Mouse (Mus musculus) heart, adult 2 months (tissue): Measurements from ENCODE around the gene Atp5h. TPM values are rescaled to one million over a fixed set of nuclear protein-coding genes. Genes with fewer than 3 reads are reported as not detected.

ENCODE experiments used
- DNase-seq, 2 experiments: peaks; one replicate each; pipeline ENCODE4 v3.0.0; 2021
- H3K27ac ChIP-seq: fragments of 200-600 bp; 2 replicates; pipeline ENCODE4 v1.8.1; 2022
- H3K27me3 ChIP-seq: fragments of 200-500 bp; 2 replicates; pipeline ENCODE4 v1.6.1; 2012; ENCODE audit warnings: mild to moderate bottlenecking, low read length, inconsistent platforms, mixed read lengths; ENCODE audit not compliant: control insufficient read depth, insufficient read depth
- H3K36me3 ChIP-seq: fragments of 200-500 bp; 2 replicates; pipeline ENCODE4 v1.6.1; 2012; ENCODE audit warnings: low read length, inconsistent platforms; ENCODE audit not compliant: control insufficient read depth, insufficient read depth
- H3K4me1 ChIP-seq: fragments of 200-500 bp; 2 replicates; pipeline ENCODE4 v1.6.1; 2011; ENCODE audit warnings: low read length; ENCODE audit not compliant: control insufficient read depth, insufficient read depth
- H3K4me3 ChIP-seq: fragments of 200-600 bp; 2 replicates; pipeline ENCODE4 v1.8.1; 2022
- H3K79me2 ChIP-seq: fragments of 200-500 bp; replicated peaks from 2 replicates; pipeline ENCODE4 v1.6.1; 2012; ENCODE audit warnings: mild to moderate bottlenecking, inconsistent platforms, low read length, moderate library complexity, mixed read lengths; ENCODE audit not compliant: control insufficient read depth, insufficient read depth
- H3K9ac ChIP-seq: fragments of 200-500 bp; 2 replicates; pipeline ENCODE4 v1.6.1; 2012; ENCODE audit warnings: low read depth, mild to moderate bottlenecking, control low read depth, inconsistent platforms, low read length, mixed read lengths
- CTCF ChIP-seq: fragments of 200-600 bp; IDR thresholded peaks from 2 replicates; pipeline ENCODE4 v1.8.1; 2022; ENCODE audit warnings: antibody characterized with exemption, mild to moderate bottlenecking, moderate library complexity
- EP300 ChIP-seq: fragments of 200-500 bp; IDR thresholded peaks from 2 replicates; pipeline ENCODE4 v1.6.1; 2011; ENCODE audit warnings: low read depth, low read length, control low read depth; ENCODE audit not compliant: insufficient read depth
- POLR2A ChIP-seq: fragments of 200-500 bp; IDR thresholded peaks from 2 replicates; pipeline ENCODE4 v1.6.1; 2011; ENCODE audit warnings: mild to moderate bottlenecking, low read depth, low read length, control low read depth; ENCODE audit not compliant: insufficient read depth
- WGBS: fragments of 180-500 bp; shearing (Covaris S2); methylation state at CpG from one replicate; pipeline ENCODE4 v1.1.7; 2018; 5-methylcytosine and 5-hydroxymethylcytosine counted together
- intact Hi-C: fragments of 180-260 bp; cut with DNase I; formaldehyde crosslinking; loops from one replicate; pipeline ENCODE4 v1.15.1; 2025
- polyA plus RNA-seq: library from polyadenylated mRNA; depleted of rRNA; stranded (reverse); fragments of >200 nt; gene quantifications from 2 replicates; pipeline ENCODE4 v1.2.3, GENCODE M21; 2012
- total RNA-seq, 2 experiments: library from RNA; stranded (reverse); gene quantifications; 2 replicates each; pipeline ENCODE4 v1.2.3; 2021

Gene Atp5h
- total and polyA plus RNA-seq, 3 experiments = 830 to 2,328 (median 1,964) TPM

DNA sequence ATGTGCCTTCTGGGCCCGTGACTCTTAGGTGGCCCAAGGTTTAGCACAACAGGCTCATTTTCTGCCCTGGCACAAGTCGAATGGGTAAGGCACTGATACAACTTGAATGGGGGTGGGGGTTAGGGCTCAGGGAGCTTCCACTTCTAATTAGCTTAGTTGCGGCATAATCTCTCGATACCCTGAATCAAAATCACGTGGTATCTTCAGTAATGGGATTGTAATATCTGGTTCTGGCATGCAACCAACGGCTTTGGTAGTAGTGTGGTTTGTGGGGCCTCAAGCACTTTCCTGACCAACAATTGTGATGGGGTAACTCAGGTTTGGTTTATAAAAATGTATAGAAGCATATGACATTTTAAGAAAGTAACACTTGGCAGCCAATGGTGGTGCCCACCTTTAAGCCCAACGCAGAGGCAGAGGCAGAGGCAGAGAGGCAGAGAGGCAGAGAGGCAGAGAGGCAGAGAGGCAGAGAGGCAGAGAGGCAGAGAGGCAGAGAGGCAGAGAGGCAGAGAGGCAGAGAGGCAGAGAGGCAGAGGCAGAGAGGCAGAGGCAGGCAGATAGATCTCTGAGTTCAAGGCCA lies 32.6 kb upstream of the Atp5h start:
- no peak for DNase-seq
- no peaks in the 10 kb centered on the region for H3K79me2 ChIP-seq
- H3K9ac ChIP-seq = no peak overlapping the region
- H3K4me3 ChIP-seq = no peak overlapping the region
- peaks cover 1% of the 10 kb centered on the region; the same call in 1 of the 2 replicates for H3K4me1 ChIP-seq
- 82% methylated on average over 7 of the region's 7 CpGs for WGBS
- no peaks in the 10 kb centered on the region for H3K27me3 ChIP-seq
- intact Hi-C loops = no loop called here
- TF ChIP-seq EP300 (no peak), CTCF (no peak), POLR2A (no peak)
- H3K36me3 ChIP-seq = no peaks in the 10 kb centered on the region
- no peak overlapping the region for H3K27ac ChIP-seq

- TF ChIP-seq CTCF = no peak
- TF ChIP-seq EP300 = no peak
- no peak for TF ChIP-seq POLR2A
- Histone ChIP-seq H3K9ac (no peak overlapping the region), H3K4me1 (peaks cover 3% of the 10 kb centered on the region; the same call in 1 of the 2 replicates), H3K27ac (no peak overlapping the region), H3K4me3 (no peak overlapping the region), H3K36me3 (no peaks in the 10 kb centered on the region), H3K27me3 (no peaks in the 10 kb centered on the region), H3K79me2 (no peaks in the 10 kb centered on the region)
- DNase-seq = no peak
- WGBS = 76% methylated on average over 8 of the region's 8 CpGs
- intact Hi-C loops = no loop called here
Observed at GRCm38 (mm10) chr11:115451781-115452241, 32.0 kb upstream of the Atp5h start.

DNA sequence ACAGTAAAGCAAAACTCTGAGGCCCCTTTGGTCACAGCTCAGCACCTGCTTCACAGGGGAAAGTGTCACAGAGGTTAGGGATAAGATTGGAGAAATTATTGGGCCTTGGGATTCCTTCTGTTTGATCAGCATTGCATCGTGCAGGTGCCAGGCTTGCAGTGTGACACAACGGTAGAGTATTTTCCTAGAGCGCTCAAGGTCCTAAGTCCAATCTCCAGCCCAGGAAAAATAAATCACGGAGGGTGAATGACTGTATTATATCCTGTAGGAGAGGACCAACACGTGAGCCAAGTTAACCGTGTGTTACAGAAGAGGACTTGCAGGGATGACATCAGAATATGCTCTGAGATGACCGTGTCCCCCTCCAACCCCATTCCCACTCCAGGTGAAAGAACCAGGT lies 30.4 kb upstream of the Atp5h start:
- no peak overlapping the region for H3K9ac ChIP-seq
- no peak overlapping the region for H3K4me3 ChIP-seq
- H3K27me3 ChIP-seq = no peaks in the 10 kb centered on the region
- intact Hi-C loops = no loop called here
- 79% methylated on average over 7 of the region's 7 CpGs for WGBS
- no peak for TF ChIP-seq POLR2A
- no peak for TF ChIP-seq CTCF
- no peak for TF ChIP-seq EP300
- H3K4me1 ChIP-seq = peaks cover 5% of the 10 kb centered on the region; the same call in 1 of the 2 replicates
- H3K36me3 ChIP-seq = no peaks in the 10 kb centered on the region
- no peaks in the 10 kb centered on the region for H3K79me2 ChIP-seq
- no peak for DNase-seq
- no peak overlapping the region for H3K27ac ChIP-seq

- intact Hi-C loops = no loop called here
- WGBS = 65% methylated on average over 7 of the region's 7 CpGs
- H3K36me3 ChIP-seq = no peaks in the 10 kb centered on the region
Observed at GRCm38 (mm10) chr11:115448998-115449397, 29.2 kb upstream of the Atp5h start.

DNA sequence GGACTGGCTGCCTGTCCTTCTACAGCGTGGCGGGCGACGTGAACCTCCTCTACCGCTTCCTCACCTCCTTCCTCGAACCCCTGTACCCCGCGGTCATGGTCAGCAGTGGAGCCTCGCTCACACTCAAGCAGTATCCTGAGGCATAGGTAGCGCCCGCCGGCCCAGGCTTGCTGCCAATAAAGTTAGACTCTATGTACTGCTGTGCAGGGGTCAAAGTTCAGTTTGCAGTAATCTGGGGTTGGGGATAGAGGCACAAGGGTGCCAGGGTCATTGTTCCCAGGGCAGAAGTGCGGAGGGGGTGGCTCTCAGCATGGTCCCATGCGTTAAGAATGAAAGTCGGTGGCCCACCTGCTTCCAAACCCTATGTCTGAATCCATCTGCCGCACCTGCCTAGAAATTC lies 28.3 kb upstream of the Atp5h start:
- Histone ChIP-seq H3K79me2 (no peaks in the 10 kb centered on the region), H3K9ac (no peak overlapping the region), H3K36me3 (no peaks in the 10 kb centered on the region), H3K27ac (no peak overlapping the region), H3K27me3 (no peaks in the 10 kb centered on the region), H3K4me1 (peaks cover 5% of the 10 kb centered on the region; the same call in 1 of the 2 replicates), H3K4me3 (no peak overlapping the region)
- WGBS = 90% methylated on average over 16 of the region's 16 CpGs
- intact Hi-C loops = no loop called here
- no peak for DNase-seq
- TF ChIP-seq EP300 (no peak), CTCF (no peak), POLR2A (no peak)

More at GRCm38 (mm10) chr11:115448998-115449397, 29.2 kb upstream of the Atp5h start:
- Histone ChIP-seq H3K9ac (no peak overlapping the region), H3K27ac (no peak overlapping the region), H3K4me3 (no peak overlapping the region), H3K27me3 (no peaks in the 10 kb centered on the region), H3K79me2 (no peaks in the 10 kb centered on the region), H3K4me1 (peaks cover 5% of the 10 kb centered on the region; the same call in 1 of the 2 replicates)
- TF ChIP-seq CTCF = no peak
- DNase-seq = no peak

DNA sequence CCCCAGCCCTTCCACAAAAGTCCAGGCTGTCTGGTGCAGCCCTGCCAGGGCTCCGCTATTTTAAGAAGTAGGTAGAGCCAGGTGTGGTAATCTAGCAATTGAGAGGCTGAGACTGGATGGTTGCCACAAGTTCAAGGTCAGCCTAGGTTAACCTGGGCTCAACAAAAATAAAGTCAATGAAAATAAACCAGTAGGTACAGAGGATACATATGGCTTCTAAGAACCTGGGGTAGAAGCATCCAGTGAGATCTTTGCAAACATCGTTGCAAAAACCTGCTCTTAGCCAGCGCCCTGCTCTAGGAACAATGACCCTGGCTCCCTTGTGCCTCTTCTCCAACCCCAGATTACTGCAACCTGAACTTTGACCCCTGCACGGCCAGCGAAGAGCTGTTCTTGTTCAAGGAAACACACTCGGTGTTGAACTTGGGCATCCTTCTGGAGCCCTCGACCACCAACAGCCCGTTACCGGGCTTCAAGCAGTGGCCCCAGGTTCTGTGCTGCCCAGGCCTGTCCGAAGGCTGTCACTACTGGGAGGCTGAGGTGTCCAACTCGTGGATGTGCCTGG lies 27.6 kb upstream of the Atp5h start:
- Histone ChIP-seq H3K9ac (no peak overlapping the region), H3K27ac (no peak overlapping the region), H3K4me3 (no peak overlapping the region), H3K27me3 (no peaks in the 10 kb centered on the region), H3K79me2 (no peaks in the 10 kb centered on the region), H3K36me3 (no peaks in the 10 kb centered on the region), H3K4me1 (peaks cover 5% of the 10 kb centered on the region; the same call in 1 of the 2 replicates)
- TF ChIP-seq EP300 (no peak), CTCF (no peak), POLR2A (no peak)
- no peak for DNase-seq
- intact Hi-C loops = no loop called here
- WGBS = 79% methylated on average over 11 of the region's 11 CpGs
